Mouse (Mus musculus) lung, postnatal 4 days (tissue): Measurements from ENCODE around the gene Adap1.

Experiments used
- DNase-seq, 2 experiments: peaks; one replicate each; pipeline ENCODE4 v3.0.0; 2021

The Adap1 gene

DNA sequence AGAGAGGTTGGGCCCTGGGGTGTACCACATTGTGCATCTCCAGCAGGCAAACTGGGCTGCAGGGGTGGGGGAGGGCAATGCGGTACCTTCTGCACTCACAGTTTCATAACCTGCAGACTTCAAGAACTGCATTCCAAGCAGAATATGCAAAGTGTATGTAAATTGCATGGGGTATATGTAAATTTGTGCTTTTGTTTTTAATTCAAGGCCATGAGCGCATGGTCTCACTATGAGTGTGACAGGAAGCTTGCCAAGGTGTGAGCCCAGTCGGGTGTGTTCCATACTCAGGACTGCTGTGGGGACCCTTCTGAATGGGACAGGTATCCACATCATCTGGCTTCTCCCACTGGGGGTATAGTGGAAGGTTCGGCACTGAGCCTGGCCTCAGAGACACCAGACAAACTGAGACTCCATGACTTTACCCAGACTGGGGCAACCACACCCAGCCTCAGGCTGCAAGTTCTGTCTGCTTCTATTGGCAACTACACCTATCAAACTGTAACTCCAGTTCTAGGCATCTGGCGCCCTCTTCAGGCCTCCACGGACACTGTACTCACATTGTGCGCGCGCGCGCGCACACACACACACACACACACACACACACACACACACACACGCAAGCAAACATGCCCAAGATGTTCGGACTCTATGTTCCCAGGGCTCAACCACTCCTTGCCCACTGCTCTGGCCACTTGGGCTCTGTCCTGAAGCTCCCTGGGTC lies 41.8 kb downstream of the Adap1 start:
- no peak for DNase-seq

DNA sequence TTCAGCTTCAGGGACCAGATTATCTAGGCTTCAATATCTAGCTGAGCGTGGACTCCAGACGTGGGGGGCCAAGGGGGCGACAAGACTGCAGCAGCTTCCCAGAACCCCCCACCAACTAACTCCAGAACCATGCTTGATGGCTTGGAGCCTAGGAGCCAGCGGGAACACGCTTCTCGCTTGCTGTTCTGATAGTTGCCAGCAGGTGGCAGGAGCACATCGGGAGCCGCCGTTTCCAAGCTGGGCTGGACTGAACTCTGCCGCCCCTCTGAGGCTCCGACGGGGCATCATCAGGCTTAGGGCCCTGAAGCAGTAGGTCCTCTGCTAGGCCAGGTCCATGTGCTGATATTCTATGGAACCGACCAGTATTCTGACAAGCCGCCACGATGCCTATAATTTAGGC lies 43.2 kb downstream of the Adap1 start:
- peak; percentile 87 to 92 for DNase-seq

DNA sequence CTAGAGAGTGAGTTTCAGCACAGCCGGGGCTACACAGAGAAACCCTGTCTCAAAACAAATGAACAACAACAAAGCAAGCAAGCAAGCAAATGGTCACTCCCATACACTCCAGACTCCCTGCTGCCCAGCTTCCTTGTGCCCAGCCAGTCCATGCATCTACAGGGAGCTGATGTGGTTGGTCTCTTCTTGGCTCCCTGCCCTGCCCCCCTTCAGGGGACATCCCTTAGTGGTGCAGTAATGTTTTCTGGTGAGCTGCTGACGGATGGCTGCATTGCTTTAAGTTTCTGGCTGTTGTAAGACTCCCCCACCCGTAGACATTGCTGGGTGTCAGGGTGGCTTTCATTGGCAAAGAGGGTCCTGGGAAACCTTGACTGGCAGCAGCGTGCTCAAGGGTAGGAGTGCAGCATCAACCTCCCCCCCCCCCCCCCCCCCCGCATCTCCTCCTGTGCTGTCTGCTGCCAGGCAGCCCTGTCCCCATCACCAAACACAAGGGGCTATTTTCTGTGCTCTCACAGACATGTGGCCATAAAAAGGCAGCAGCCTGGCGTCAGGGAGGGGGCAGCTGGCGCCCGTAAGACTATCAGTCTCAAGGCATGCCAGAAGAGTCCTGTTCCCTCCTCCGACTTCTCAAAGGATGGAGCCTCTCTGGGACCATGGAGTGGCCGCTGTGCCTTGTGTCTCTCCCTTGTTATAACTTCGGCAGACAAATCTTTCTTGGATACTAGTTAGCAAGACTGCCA lies 43.9 kb downstream of the Adap1 start:
- peak; percentile 46 to 80 for DNase-seq

DNA sequence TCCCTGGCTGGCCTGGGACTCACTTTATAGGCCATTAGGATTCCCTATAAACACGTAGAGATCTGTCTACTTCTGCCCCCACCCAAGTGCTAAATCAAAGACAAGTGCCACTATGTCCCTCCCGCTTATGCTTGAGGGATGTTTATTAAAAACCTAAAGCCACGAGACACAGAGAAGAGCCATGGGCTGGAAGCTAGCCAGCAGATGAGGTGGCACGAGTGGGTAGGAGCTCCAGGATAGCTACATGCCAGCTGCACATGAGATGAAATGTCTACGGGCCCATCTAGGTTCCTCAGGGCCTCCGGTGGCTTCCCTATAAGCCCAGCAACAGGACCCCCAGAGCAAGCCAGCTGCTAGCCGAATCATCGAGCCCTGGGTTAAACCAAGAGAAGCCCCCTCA lies 48.1 kb downstream of the Adap1 start:
- no peak for DNase-seq

DNA sequence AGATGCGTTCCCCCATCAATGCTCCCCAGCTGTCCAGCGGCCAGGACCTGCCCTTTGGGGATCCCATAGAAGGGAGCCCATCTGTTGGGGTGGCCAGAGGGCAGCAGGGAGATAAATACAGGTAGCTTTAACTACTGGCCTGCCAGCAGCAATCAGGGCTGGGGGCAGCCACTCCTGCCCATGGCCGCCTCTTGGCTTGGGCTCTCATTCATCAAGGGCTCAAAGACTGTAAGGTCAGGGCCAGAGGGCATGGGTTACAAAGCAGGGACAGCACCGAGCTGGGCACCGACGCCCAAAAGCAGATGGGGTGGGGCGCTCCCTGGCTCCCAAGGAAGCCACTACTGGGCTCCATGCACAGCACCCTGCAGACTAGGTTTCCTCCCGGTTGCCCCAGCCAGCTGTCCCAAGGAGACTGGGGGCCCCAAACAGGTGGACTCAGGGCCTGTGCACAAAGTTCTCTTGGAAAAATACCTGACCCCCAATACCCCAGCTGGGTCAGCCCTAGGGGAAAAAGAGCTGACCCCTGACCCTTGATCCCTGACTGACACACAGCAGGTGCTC lies 53.3 kb downstream of the Adap1 start:
- no peak for DNase-seq

DNA sequence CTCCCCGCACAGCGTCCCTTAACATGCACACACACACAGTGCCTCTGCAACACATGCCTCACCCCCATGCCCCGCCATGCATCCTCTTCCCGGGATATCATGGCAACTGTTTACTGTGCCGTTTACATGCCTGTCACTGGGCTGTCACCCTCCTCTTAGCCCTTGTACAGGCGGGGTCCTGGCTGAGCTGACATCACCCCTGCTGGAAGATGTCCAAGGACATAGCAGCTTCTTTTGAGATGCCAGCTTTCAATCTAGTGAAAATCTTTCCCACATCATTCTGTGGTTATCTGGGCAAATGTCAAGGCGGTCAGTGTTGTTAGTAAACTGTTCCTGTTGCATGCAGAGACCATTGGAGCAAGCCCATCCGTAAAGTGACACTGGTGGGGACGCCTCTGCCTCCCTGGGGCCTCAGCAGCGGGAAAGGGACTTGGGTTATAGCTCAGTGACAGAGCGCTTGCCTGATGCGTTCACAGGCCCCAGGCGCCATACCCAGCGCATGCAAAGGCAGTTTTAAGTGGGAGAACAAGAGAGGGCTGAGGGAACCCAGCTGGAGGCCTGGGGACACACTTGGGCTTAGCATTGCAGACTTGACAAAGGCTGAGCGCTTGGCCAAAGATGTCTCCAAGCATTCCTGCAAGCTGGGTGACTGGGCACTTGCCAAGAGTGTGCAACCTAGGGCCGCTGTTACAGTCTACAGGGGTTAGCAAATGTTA lies 54.5 kb downstream of the Adap1 start:
- DNase-seq = peak; percentile 70 to 89

DNA sequence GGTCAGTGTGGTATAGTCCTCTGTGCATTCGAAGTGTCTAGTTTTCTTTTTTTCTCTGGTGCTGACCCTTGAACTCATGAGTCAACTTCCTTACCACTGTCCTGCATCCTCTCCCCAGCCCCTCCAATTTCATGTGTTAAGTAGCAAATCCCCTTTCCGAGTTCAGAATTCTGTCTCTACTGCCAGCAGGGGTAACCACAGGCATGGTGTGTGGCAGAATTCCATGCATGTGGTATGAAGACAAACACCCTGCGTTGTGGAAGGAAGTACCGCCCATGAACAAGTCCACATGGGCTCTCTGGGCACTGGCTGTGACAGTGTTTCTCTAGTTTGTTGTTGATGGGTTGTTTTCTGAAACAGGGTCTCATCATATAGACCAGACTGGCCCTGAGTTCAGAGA lies 57.8 kb downstream of the Adap1 start:
- DNase-seq = no peak

DNA sequence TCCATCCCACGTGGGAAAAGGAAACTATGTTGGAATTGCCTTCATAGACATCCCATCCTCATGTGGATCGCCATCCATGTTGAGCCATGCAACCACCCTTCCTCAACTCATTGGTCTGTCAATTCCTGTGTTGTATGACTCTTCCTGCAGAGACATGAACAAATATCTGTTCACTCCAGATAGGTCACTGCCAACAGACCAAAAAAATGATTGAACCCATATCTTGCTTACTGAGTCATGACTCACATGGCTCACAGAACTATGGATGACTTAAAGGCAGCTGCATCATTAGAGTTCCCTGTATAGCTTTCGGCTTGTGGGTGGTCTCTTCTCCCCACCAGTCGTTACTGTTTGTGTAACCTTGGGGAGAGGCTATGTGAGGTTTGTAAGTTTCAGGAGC lies 64.0 kb downstream of the Adap1 start:
- no peak for DNase-seq

DNA sequence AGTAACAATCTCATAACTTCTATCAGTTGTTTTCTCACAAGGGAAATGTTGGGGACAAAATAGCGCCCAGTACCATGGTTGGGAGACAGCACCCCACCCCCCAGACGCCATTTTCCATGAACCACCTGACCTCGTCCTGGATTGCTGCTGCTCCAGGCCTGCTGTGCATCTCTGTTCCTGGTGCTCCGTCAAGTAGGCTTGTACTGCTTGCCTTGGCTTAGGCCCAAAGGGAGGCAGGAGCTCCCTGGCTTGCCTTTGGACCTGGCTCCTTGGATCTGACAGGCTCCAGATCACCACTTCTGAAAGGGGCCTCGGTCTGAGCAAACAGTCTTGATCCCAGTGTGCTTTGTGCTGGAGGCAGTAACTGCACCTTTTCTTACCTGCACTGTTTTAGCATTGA lies 65.6 kb downstream of the Adap1 start:
- DNase-seq = peak; percentile 39 to 77

DNA sequence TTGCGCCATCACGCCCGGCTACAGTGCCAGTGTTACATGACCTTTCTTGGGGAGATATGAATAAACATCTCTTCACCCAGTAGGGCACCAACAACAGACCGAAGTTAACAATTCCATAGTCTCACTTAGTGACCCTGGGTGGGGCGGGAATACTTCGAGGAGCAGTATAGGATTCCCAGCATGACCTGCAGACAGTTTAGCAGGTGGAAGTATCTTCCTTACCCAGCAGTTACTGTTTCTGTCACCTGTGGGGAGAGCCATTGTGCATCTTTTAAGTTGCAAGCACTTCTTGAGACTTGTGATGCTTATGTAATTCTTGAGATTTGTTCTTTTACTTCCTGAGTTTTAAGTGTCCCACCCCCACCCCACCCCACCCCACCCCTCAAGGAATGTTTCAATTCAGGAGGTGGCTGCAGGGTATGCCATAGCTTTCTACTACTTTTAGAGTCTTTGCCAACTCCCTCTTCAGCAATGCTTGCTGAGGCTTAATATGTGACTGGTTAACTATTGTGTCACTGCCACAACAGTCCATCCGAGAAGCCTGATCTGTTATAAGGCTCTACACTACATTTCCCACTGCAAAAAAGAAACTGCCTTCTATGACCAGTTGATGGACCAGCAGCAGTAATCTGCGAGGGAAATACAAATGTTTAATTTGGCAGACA lies 66.9 kb downstream of the Adap1 start:
- no peak for DNase-seq

DNA sequence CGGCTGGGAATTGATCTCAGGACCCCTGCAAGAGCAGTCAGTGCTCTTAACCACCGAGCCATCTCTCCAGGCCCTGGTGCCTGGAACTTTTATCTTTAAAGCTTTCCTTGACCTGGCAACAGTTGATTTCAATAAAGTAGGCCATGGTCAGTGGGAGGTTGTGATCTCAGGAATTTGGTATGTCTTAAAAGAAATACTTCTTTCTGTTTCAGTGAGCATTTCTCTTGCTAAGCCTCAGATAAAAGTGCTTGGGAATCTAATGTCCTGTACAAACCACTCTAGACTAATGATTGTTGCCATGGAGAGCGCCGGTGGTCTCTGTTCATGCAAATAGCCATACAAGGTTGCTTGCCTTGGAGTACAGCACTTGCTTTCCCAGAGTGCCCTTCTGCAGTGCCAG lies 67.6 kb downstream of the Adap1 start:
- DNase-seq = no peak

DNA sequence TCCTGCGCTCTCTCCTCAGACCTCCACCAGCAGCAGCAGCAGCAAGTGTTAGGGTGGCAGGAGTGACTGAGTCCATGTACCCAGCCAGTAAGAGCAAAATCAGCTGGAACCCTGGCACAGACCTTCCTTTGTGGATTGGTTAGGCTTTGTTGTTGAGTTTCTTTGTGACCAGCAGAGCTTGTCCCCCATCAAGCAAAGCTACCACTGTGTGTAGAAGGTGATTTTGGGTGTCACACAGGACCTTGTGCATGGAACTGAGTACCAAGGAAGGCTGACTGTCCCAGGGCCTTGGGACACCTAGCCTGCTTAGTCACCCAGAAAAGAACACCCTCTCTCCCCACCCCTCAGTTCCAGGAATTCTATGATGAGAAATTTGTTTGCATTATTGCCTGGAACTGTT lies 68.2 kb downstream of the Adap1 start:
- DNase-seq = no peak

DNA sequence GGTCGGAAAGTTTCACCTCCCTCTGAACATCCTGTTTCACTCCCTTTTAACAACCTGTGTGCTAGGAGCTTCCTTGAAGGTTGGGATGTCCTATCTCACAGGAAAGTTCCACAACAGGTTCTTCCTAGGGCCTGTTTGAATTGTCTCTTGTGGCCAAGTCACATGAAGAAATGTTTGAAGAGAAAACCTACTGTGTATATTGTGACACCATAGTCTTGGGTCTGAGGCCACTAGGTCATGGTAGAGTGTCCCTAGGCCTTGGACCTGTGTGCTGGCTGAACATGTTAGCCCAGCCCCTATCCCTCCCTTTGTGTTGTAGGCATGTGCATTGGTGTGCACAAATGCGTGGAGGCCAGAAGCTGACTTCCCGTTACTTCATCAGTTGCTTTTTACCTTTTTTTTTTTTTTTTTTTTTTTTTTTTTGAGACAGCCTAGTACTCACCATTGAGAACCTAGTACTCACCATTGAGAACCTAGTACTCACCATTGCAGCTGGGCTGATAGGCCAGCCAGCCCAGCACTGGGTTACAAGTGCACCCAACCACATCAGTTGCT lies 69.1 kb downstream of the Adap1 start:
- DNase-seq = no peak

DNA sequence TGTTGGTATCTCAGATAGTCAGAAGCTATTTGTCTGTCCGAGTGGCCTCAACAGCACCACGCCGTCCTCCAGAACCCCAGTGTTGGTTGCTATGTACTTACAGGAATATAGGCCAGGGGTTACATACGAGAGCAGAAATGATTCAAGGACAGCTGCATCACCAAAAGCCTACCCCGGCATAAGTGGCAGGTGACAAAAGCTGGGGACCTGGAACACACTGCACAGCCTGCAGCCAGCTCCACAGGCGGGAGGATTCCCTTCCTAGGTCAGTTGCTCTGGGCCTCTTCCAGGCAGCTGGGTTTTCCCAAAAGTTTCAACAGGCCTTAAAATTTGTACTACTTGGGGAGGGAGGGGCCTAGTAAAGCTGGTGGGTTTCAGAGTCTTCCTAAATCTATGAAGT lies 69.6 kb downstream of the Adap1 start:
- DNase-seq = no peak

DNA sequence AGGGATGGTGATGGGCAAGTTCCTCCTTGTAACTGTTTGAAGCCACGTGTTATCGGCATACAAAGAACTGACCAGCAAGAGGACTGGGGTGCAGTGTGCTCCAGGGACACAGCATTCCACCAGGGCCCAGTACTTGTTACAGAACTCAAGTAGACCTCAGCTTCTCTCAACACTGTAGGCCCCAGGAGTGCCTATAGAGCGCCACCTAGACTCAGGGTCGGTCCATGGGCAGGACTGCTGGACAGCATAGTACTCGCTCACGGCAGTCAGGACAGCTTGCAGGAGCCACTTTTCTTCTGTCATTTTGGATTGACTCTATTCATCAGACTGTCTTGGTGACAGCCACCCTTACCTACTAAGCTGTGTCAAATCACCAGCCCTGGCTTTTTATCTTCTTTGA lies 70.5 kb downstream of the Adap1 start:
- DNase-seq = no peak

DNA sequence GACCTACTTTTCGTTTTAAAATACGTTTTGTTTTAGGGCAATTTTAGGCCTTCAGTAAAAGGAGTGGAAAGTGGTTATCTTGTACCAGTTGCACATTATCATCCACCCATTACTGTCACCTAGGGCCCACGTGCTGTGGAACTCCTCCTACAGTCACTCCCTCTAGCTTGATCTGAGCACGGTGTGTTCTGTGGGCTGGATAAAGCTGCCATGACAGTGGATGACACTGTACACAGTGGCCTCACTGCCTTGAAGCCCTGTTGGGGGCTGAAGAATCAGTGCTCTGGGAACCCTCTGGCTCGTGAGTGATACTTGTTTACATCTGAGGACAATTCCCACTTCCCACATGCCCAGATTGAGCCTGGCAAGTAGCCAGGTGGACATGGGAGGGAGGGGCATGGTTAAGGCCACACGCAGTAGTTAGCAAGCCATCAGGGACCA lies 72.1 kb downstream of the Adap1 start:
- DNase-seq = peak; percentile 74 to 84

DNA sequence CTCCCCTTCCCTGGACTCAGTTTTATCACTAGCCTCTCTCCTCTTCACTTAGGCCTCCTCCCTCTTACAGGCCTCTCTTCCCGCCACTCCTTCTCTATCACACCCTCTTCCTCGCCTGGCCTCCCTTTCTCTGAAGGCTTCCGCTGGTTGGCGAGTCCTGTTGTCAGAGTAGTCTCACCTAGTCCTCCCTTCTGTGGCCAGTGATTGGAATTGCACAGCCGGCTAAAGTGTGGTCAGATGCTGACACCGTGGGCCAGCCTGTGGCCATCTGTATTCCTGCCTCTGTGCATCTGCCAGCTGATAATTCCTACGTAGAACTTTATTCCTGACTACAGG lies 72.5 kb downstream of the Adap1 start:
- no peak for DNase-seq

DNA sequence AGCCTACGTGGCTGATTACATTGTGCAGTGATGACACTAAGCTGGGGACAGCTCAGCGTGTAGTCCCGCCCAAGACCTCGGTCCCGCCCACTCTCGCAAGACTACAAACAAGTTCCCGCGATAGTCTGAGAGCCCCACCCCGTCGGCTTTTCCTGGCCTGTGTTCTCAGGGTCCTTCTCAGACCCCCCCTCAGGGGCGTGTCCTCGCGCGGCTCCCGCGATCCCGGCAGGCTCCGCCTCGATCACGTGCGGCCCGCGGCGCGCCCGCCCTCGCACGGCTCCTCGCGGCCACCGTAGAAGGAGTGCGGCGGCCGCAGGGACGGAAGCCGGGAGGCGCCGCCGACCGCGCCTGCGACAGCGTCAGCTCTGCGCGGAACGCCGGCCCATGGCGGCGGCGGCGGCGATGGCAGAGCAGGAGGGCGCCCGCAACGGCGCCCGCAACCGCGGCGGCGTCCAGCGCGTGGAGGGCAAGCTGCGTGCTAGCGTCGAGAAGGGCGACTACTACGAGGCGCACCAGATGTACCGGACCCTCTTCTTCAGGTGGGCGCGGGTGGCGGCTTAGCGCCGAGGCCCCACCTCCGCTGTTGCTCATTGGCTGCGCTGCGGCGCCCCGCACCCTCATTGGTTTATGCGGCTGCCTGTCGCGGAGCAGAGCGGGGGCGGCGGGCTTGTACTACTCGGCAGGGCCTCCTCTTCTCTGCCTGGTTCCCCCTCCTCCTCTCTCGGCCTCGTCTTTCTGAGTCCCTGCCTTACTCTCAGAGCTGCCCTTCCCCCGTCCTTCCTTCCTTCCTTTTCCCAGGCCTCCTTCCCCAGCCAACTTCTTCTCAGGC lies 73.1 kb downstream of the Adap1 start, which contains the start of gene Get4:
Get4 (plus strand) TSS at position 244 of the 829 bp plus-strand sequence.
- DNase-seq = peak; percentile 100

DNA sequence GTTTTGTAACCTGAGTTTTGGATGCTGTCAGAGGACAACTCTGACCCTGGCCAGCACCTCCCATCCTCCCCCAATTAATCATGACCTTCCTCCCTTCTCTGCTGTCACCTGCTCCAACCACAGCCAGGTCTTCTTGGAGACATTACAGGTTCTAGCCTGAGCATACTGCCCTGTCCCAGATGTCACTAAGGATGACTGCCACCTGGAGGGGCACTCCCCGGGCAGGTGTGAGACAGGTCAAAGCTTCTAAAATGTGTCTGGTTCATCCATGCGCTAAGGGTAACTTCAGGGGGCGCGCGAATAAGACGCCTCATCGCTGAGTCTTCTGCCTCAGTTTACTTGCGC lies 73.7 kb downstream of the Adap1 start:
- no peak for DNase-seq

DNA sequence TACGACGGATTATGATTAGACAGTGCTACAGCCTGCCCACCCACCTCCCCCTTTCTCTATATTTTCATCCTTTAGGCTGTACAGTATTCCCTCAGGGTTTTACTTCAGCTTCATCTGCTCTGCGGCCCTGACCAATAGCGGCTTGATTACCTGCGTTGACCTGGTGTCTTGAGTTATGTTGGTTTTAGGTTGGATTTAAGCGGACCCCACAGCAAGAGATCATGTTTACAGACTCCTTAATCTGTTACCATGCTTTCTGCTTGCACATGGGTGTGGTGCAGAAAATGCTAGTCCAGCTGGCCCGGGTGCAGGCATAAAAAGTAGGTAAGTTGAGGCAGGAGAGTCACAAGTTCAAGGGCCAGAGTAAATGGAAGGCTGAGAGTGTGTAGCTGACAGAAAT lies 74.1 kb downstream of the Adap1 start:
- no peak for DNase-seq

DNA sequence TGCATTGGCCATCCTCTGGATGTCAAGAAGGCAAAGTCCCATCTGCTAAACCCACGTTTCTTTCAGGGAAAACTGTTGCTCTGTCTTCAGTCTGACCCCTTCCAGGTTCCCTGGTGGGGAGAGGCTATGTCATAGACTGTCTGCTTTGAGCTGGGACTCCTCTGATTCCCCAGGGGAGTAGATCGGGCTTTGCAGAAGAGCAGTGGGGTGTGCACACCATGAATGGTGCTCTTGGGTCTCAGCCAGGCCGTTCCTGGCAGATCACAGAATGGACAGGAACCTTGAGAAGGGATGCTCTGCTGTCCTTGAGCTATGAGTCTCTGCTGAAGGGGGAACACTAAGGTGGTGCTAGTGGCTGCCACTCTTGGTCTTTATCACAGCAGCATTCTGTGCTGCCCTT lies 76.6 kb downstream of the Adap1 start:
- DNase-seq = no peak

DNA sequence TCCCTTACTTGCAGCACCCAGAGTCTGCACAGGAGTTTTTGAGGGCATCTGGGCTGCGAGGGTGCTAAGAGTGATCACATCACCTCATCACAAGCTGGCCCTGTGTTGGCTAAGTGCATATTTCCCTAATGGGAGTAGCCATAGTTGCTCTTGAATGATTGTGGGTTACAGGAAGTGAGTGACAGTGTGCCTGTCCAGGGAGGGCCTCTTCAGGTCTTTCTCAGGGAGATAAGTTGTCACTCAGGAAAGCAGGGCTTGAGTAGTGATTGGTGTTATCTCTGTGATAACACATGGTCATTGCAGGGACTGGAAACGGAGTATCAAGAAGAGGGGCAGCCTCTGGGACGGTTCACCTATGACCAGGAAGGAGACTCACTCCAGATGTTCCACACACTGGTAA lies 77.7 kb downstream of the Adap1 start:
- no peak for DNase-seq
